Mouse (Mus musculus) CH12.LX (cell line): ENCODE measurements around the gene Mks1. TPM values are rescaled to one million over a fixed set of nuclear protein-coding genes. Genes with fewer than 3 reads are reported as not detected.
A peak's percentile ranks its signal among the peaks of the same experiment; 100 is the strongest.

ENCODE experiments used
- DNase-seq: peaks from one replicate; pipeline ENCODE4 v3.0.0-alpha.2; 2013; ENCODE audit errors: extremely low read depth
- H3K27ac ChIP-seq: 2 replicates; pipeline ENCODE4 v1.5.1; 2012; ENCODE audit warnings: low read depth, mild to moderate bottlenecking, control low read depth, moderate library complexity; ENCODE audit not compliant: insufficient read depth
- H3K27me3 ChIP-seq: replicated peaks from 2 replicates; pipeline ENCODE3; 2012; ENCODE audit warnings: inconsistent platforms
- H3K36me3 ChIP-seq, 2 experiments: replicated peaks in 1 of 2; 2 replicates each; pipeline versions ENCODE3 to v1.6.1; 2012; ENCODE audit warnings: inconsistent platforms in 1 of 2, low read length in 1 of 2, mild to moderate bottlenecking in 1 of 2, mixed read lengths in 1 of 2, moderate library complexity in 1 of 2; ENCODE audit not compliant: control insufficient read depth in 1 of 2, insufficient read depth in 1 of 2
- H3K4me1 ChIP-seq, 2 experiments: 2 replicates each; pipeline ENCODE4 v1.6.1; 2012; ENCODE audit warnings: inconsistent platforms in 1 of 2, moderate library complexity in 1 of 2; ENCODE audit not compliant: insufficient read depth in 2 of 2, control insufficient read depth in 1 of 2
- H3K4me2 ChIP-seq: 2 replicates; pipeline ENCODE4 v1.6.1; 2012; ENCODE audit warnings: low read depth, mild to moderate bottlenecking, control low read depth; ENCODE audit not compliant: poor library complexity, insufficient read depth, severe bottlenecking
- H3K4me3 ChIP-seq, 3 experiments: fragments of 150-350 bp in 1 of 3; sonication (generic) in 1 of 3; replicated peaks in 1 of 3; 2 replicates each; pipeline versions ENCODE3 to v1.5.1; 2011 to 2012; ENCODE audit warnings: low read depth in 2 of 3, low read length in 2 of 3, mild to moderate bottlenecking in 2 of 3, moderate library complexity in 2 of 3, control low read depth in 1 of 3, improper control_type of control experiment in 1 of 3, inconsistent platforms in 1 of 3, mixed read lengths in 1 of 3; ENCODE audit not compliant: poor library complexity in 1 of 3
- H3K79me2 ChIP-seq: replicated peaks from 2 replicates; pipeline ENCODE4 v1.6.1; 2012; ENCODE audit warnings: mild to moderate bottlenecking, moderate library complexity; ENCODE audit not compliant: control insufficient read depth, poor library complexity, insufficient read depth, severe bottlenecking; ENCODE audit errors: extremely low read depth
- H3K9ac ChIP-seq: 2 replicates; pipeline ENCODE4 v1.6.1; 2012; ENCODE audit warnings: low read depth, mild to moderate bottlenecking, control low read depth, moderate library complexity; ENCODE audit not compliant: insufficient read depth
- H3K9me3 ChIP-seq: replicated peaks from 2 replicates; pipeline ENCODE3; 2012; ENCODE audit warnings: low read length, inconsistent platforms, mixed read lengths
- CHD1 ChIP-seq: IDR thresholded peaks from 2 replicates; pipeline ENCODE4 v1.6.1; 2012; ENCODE audit warnings: low read depth, low read length, improper control_type of control experiment, inconsistent platforms
- CHD2 ChIP-seq: IDR thresholded peaks from 2 replicates; pipeline ENCODE4 v1.6.1; 2011; ENCODE audit warnings: low read length, improper control_type of control experiment
- CTCF ChIP-seq, 2 experiments: IDR thresholded peaks in 1 of 2; conservative IDR thresholded peaks in 1 of 2; 2 replicates each; pipeline ENCODE4 v1.5.1; 2011 to 2012; ENCODE audit warnings: low read depth in 2 of 2, low read length in 2 of 2, improper control_type of control experiment in 1 of 2, inconsistent platforms in 1 of 2, mild to moderate bottlenecking in 1 of 2, moderate library complexity in 1 of 2
- EP300 ChIP-seq: IDR thresholded peaks from 2 replicates; pipeline ENCODE4 v1.6.1; 2011; ENCODE audit warnings: low read length, improper control_type of control experiment
- ETS1 ChIP-seq: conservative IDR thresholded peaks from 2 replicates; pipeline ENCODE4 v1.6.1; 2012; ENCODE audit warnings: low read depth, mild to moderate bottlenecking, inconsistent platforms, low read length, improper control_type of control experiment, moderate library complexity
- IRF4 ChIP-seq: IDR thresholded peaks from 2 replicates; pipeline ENCODE4 v1.6.1; 2014; ENCODE audit warnings: low read depth, mild to moderate bottlenecking, inconsistent platforms, low read length, improper control_type of control experiment
- JUND ChIP-seq: conservative IDR thresholded peaks from 2 replicates; pipeline ENCODE4 v1.6.1; 2011; ENCODE audit warnings: low read depth, low read length, improper control_type of control experiment
- KAT2A ChIP-seq: IDR thresholded peaks from 2 replicates; pipeline ENCODE4 v1.6.1; 2012; ENCODE audit warnings: low read length, improper control_type of control experiment, inconsistent platforms; ENCODE audit not compliant: insufficient replicate concordance
- MAFK ChIP-seq: IDR thresholded peaks from 2 replicates; pipeline ENCODE4 v1.6.1; 2011; ENCODE audit warnings: low read length, improper control_type of control experiment; ENCODE audit not compliant: insufficient replicate concordance
- MAX ChIP-seq: IDR thresholded peaks from 2 replicates; pipeline ENCODE4 v1.6.1; 2011; ENCODE audit warnings: low read length, improper control_type of control experiment
- MAZ ChIP-seq: IDR thresholded peaks from 2 replicates; pipeline ENCODE4 v1.6.1; 2012; ENCODE audit warnings: low read depth, mild to moderate bottlenecking, inconsistent platforms, low read length, improper control_type of control experiment, moderate library complexity
- MXI1 ChIP-seq: IDR thresholded peaks from 2 replicates; pipeline ENCODE4 v1.6.1; 2011; ENCODE audit warnings: mild to moderate bottlenecking, low read depth, low read length, improper control_type of control experiment
- MYC ChIP-seq: IDR thresholded peaks from 2 replicates; pipeline ENCODE4 v1.6.1; 2011; ENCODE audit warnings: low read depth, mild to moderate bottlenecking, improper control_type of control experiment, low read length
- NELFE ChIP-seq: IDR thresholded peaks from 2 replicates; pipeline ENCODE4 v1.6.1; 2011; ENCODE audit warnings: low read depth, low read length, improper control_type of control experiment
- RAD21 ChIP-seq: IDR thresholded peaks from 2 replicates; pipeline ENCODE4 v1.6.1; 2011; ENCODE audit warnings: low read depth, mild to moderate bottlenecking, low read length, improper control_type of control experiment, moderate library complexity
- SIN3A ChIP-seq: IDR thresholded peaks from 2 replicates; pipeline ENCODE4 v1.6.1; 2012; ENCODE audit warnings: low read length, improper control_type of control experiment, inconsistent platforms
- SMC3 ChIP-seq: IDR thresholded peaks from 2 replicates; pipeline ENCODE4 v1.6.1; 2011; ENCODE audit warnings: low read depth, low read length, improper control_type of control experiment
- TCF12 ChIP-seq: IDR thresholded peaks from 2 replicates; pipeline ENCODE4 v1.6.1; 2014; ENCODE audit warnings: low read depth, mild to moderate bottlenecking, inconsistent platforms, low read length, improper control_type of control experiment
- USF1 ChIP-seq: IDR thresholded peaks from 2 replicates; pipeline ENCODE4 v1.6.1; 2014; ENCODE audit warnings: low read depth, mild to moderate bottlenecking, inconsistent platforms, low read length, improper control_type of control experiment
- ZC3H11A ChIP-seq: IDR thresholded peaks from 2 replicates; pipeline ENCODE4 v1.6.1; 2012; ENCODE audit warnings: low read depth, mild to moderate bottlenecking, inconsistent platforms, low read length, improper control_type of control experiment
- dilution Hi-C: fragments of 300-500 bp; cut with MboI; formaldehyde crosslinking; loops from 2 replicates; pipeline ENCODE4 v1.14.3; 2020; ENCODE audit warnings: low sequenced_read_pairs; ENCODE audit not compliant: extremely low pct_unique_long_range_greater_than_20kb, extremely low pct_ligation_motif_present
- in situ Hi-C: fragments of 300-500 bp; cut with MboI; formaldehyde crosslinking; loops from 3 replicates; pipeline ENCODE4 v1.14.3; 2019; ENCODE audit warnings: low sequenced_read_pairs, low pct_ligation_motif_present, low pct_unique_long_range_greater_than_20kb, mixed read lengths
- polyA plus RNA-seq: library from polyadenylated mRNA; unstranded; fragments of >175 nt; gene quantifications from 2 replicates; pipeline ENCODE4 v1.2.1, GENCODE M21; 2012; ENCODE audit warnings: low read depth; ENCODE audit not compliant: insufficient read length
- total RNA-seq, 2 experiments: library from RNA; depleted of rRNA; stranded (reverse); fragments of 300-350 nt in 1 of 2; fragments of >200 nt in 1 of 2; gene quantifications; 2 replicates each; pipeline ENCODE4 v1.2.3; 2012 to 2014

The Mks1 gene
- total and polyA plus RNA-seq, 3 experiments = 20.4 to 26.3 (median 24.4) TPM

GRCm38 (mm10) chr11:87807433-87807832, 45.6 kb upstream of the Mks1 start:
- no peak overlapping the region for H3K27ac ChIP-seq
- H3K9ac ChIP-seq = no peak overlapping the region
- no peak for TF ChIP-seq ZC3H11A
- TF ChIP-seq EP300 = peak; percentile 85
- TF ChIP-seq RAD21 = no peak
- TF ChIP-seq MAX = peak; percentile 25; the same call in 1 of the 2 replicates
- TF ChIP-seq MAFK = 0 out of 2 replicates have a peak, but pooled peaks have one; percentile 26
- TF ChIP-seq CTCF (conservative IDR thresholded peaks at IDR 0.05 in 1 of 2, IDR thresholded peaks at IDR 0.05 in 1 of 2; ENCODE audit: low read depth in 2 of 2, low read length in 2 of 2) = no peak
- 0 out of 2 replicates have a peak, but pooled peaks have one; percentile 20 for TF ChIP-seq JUND
- TF ChIP-seq MAZ = 0 out of 2 replicates have a peak, but pooled peaks have one; percentile 20
- no peak for TF ChIP-seq MXI1
- 0 out of 2 replicates have a peak, but pooled peaks have one; percentile 30 for TF ChIP-seq MYC
- TF ChIP-seq KAT2A = 0 out of 2 replicates have a peak, but pooled peaks have one; percentile 37
- no peak for TF ChIP-seq TCF12
- peak; percentile 53; the same call in 1 of the 2 replicates for TF ChIP-seq ETS1
- 0 out of 2 replicates have a peak, but pooled peaks have one; percentile 53 for TF ChIP-seq SIN3A
- TF ChIP-seq USF1 = no peak
- TF ChIP-seq IRF4 = peak; percentile 59
- H3K36me3 ChIP-seq = no peaks in the 10 kb centered on the region
- dilution Hi-C loops = no loop called here
- no peak overlapping the region for H3K4me2 ChIP-seq
- in situ Hi-C loops = no loop called here
- H3K4me1 ChIP-seq = peaks cover 4 to 19% of the 10 kb centered on the region in 2 experiments
- no peak overlapping the region for H3K4me3 ChIP-seq
- H3K27me3 ChIP-seq = peaks cover 2% of the 10 kb centered on the region
- DNase-seq = peak; percentile 16
- no peaks in the 10 kb centered on the region for H3K9me3 ChIP-seq
- no peaks in the 10 kb centered on the region for H3K79me2 ChIP-seq

DNA sequence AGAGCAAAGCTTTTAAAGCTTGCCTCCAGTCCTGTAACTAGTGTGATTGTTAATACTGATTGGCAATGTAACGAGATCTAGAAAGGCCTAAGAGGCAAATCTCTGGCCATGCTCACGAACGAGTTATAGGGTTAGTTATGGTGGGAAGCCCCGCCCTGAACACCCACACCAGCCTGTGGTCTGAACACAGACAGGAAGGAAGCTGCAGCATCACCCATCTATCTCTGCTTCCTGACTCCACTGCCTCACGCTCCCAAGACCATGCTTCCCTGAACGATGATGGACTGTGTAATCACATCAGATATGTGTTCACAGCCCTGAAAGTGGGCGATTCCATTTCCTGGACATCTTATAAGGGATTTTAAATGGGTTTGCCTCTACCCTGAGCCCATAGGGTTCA, 44.8 kb upstream of the Mks1 start:
- Histone ChIP-seq H3K79me2 (no peaks in the 10 kb centered on the region), H3K4me2 (no peak overlapping the region), H3K27me3 (peaks cover 2% of the 10 kb centered on the region), H3K4me1 (peaks cover 2 to 16% of the 10 kb centered on the region in 2 experiments; a peak in 1 of 4 replicates)
- no peak for DNase-seq
- in situ Hi-C loops = no loop called here
- TF ChIP-seq MXI1 (no peak), TCF12 (no peak), NELFE (no peak), SMC3 (no peak), CHD2 (no peak), EP300 (no peak), CHD1 (no peak)
- TF ChIP-seq, all 38 proteins: peak for 0
- dilution Hi-C loops = no loop called here
- no peak overlapping the region for H3K4me3 ChIP-seq
- H3K36me3 ChIP-seq = no peaks in the 10 kb centered on the region
- H3K9ac ChIP-seq = no peak overlapping the region
- no peak overlapping the region for H3K27ac ChIP-seq
- H3K9me3 ChIP-seq = no peaks in the 10 kb centered on the region
